Mouse (Mus musculus) heart, embryonic 11.5 days (tissue): ENCODE measurements around the gene Kcnj8. TPM values are rescaled to one million over a fixed set of nuclear protein-coding genes. Genes with fewer than 3 reads are reported as not detected.

Experiments used
- ATAC-seq: fragments of 200-750 bp; cut with Nextera tagmentation; replicated peaks from 2 replicates; pipeline ENCODE4 v1.8.0; 2017; ENCODE audit warnings: moderate library complexity; ENCODE audit not compliant: insufficient number of reproducible peaks, low FRiP score, low TSS enrichment
- H3K27ac ChIP-seq: fragments of 300-500 bp; sonication (generic); 2 replicates; pipeline ENCODE4 v1.5.1; 2014; ENCODE audit warnings: mild to moderate bottlenecking, low read depth, low read length
- H3K27me3 ChIP-seq: fragments of 300-500 bp; sonication (generic); 2 replicates; pipeline ENCODE4 v1.6.1; 2014; ENCODE audit warnings: mild to moderate bottlenecking, low read length, mixed read lengths; ENCODE audit not compliant: control insufficient read depth, insufficient read depth
- H3K36me3 ChIP-seq: fragments of 300-500 bp; sonication (generic); 2 replicates; pipeline ENCODE4 v1.6.1; 2014; ENCODE audit warnings: mild to moderate bottlenecking, low read length, moderate library complexity, mixed read lengths; ENCODE audit not compliant: control insufficient read depth, insufficient read depth
- H3K4me1 ChIP-seq: fragments of 300-500 bp; sonication (generic); 2 replicates; pipeline ENCODE4 v1.6.1; 2014; ENCODE audit warnings: low read length; ENCODE audit not compliant: control insufficient read depth, insufficient read depth
- H3K4me2 ChIP-seq: fragments of 300-500 bp; sonication (generic); 2 replicates; pipeline ENCODE4 v1.6.1; 2014; ENCODE audit warnings: mild to moderate bottlenecking, moderate library complexity
- H3K4me3 ChIP-seq: fragments of 300-500 bp; sonication (generic); 2 replicates; pipeline ENCODE4 v1.5.1; 2014; ENCODE audit warnings: low read depth, low read length
- H3K9ac ChIP-seq: fragments of 300-500 bp; sonication (generic); 2 replicates; pipeline ENCODE4 v1.6.1; 2014; ENCODE audit warnings: mild to moderate bottlenecking, low read depth, low read length, moderate library complexity
- H3K9me3 ChIP-seq: fragments of 300-500 bp; sonication (generic); replicated peaks from 2 replicates; pipeline ENCODE4 v1.6.1; 2016; ENCODE audit warnings: low read length; ENCODE audit not compliant: control insufficient read depth
- WGBS: fragments of 180-500 bp; shearing (Covaris S2); extraction: QIAGEN DNeasy Blood & Tissue Kit; methylation state at CpG from one replicate; pipeline ENCODE4 v1.1.7; 2014; ENCODE audit not compliant: insufficient replicate concordance; 5-methylcytosine and 5-hydroxymethylcytosine counted together
- polyA plus RNA-seq: library from polyadenylated mRNA; unstranded; fragments of >200 nt; fragmentation: Nextera tagmentation; extraction: Ambion mirVana; gene quantifications from 2 replicates; pipeline ENCODE4 v1.2.1, GENCODE M21; 2014

Gene Kcnj8
- polyA plus RNA-seq = 2.2 and 3.0 TPM in 2 replicates

GRCm38 (mm10) chr6:142571055-142571618 lies at the start of gene Kcnj8:
Gene Kcnj8, minus strand, starts transcription at chr6:142571614.
- under 1% methylated on average over 34 of the region's 34 CpGs for WGBS
- Histone ChIP-seq H3K9ac (peak within 1 kb of the TSS; percentile 58; the same call in 1 of the 2 replicates), H3K9me3 (no peaks in the 10 kb centered on the region), H3K4me2 (peak within 1 kb of the TSS; percentile 92), H3K4me1 (peaks cover 20% of the 10 kb centered on the region), H3K4me3 (peak within 1 kb of the TSS; percentile 55), H3K36me3 (no peaks in the 10 kb centered on the region), H3K27ac (no peak within 1 kb of the TSS), H3K27me3 (peaks cover 33% of the 10 kb centered on the region)
- ATAC-seq = peak; percentile 71

- no peak for ATAC-seq
- WGBS = 28% methylated on average over 3 of the region's 3 CpGs
These were observed 45.2 kb upstream of the Kcnj8 start for GRCm38 (mm10) chr6:142616659-142617058.

GRCm38 (mm10) chr6:142614324-142614723 lies 42.9 kb upstream of the Kcnj8 start:
- no peak overlapping the region for H3K4me3 ChIP-seq

More at GRCm38 (mm10) chr6:142616659-142617058, 45.2 kb upstream of the Kcnj8 start:
- no peaks in the 10 kb centered on the region for H3K4me1 ChIP-seq
- H3K36me3 ChIP-seq = peaks cover 5% of the 10 kb centered on the region
- H3K4me3 ChIP-seq = no peak overlapping the region
- no peak overlapping the region for H3K9ac ChIP-seq
- no peaks in the 10 kb centered on the region for H3K27me3 ChIP-seq
- H3K9me3 ChIP-seq = no peaks in the 10 kb centered on the region
- H3K27ac ChIP-seq = no peak overlapping the region
- no peak overlapping the region for H3K4me2 ChIP-seq

GRCm38 (mm10) chr6:142612366-142612765 lies 41.0 kb upstream of the Kcnj8 start:
- WGBS = 73% methylated on average over 8 of the region's 8 CpGs
- H3K27ac ChIP-seq = no peak overlapping the region
- H3K9ac ChIP-seq = no peak overlapping the region
- H3K9me3 ChIP-seq = no peaks in the 10 kb centered on the region
- H3K4me2 ChIP-seq = no peak overlapping the region
- no peak overlapping the region for H3K4me3 ChIP-seq
- peaks cover 5% of the 10 kb centered on the region for H3K36me3 ChIP-seq
- H3K4me1 ChIP-seq = 0 out of 2 replicates have a peak, but pooled peaks cover 4% of the 10 kb centered on the region
- no peak for ATAC-seq
- H3K27me3 ChIP-seq = no peaks in the 10 kb centered on the region

More at GRCm38 (mm10) chr6:142614324-142614723, 42.9 kb upstream of the Kcnj8 start:
- Histone ChIP-seq H3K27me3 (no peaks in the 10 kb centered on the region), H3K36me3 (peaks cover 5% of the 10 kb centered on the region), H3K4me1 (no peaks in the 10 kb centered on the region), H3K9ac (no peak overlapping the region), H3K4me2 (no peak overlapping the region), H3K9me3 (no peaks in the 10 kb centered on the region), H3K27ac (no peak overlapping the region)
- 82% methylated on average over 10 of the region's 10 CpGs for WGBS
- no peak for ATAC-seq

- H3K4me1 ChIP-seq = 0 out of 2 replicates have a peak, but pooled peaks cover 8% of the 10 kb centered on the region
- no peak overlapping the region for H3K27ac ChIP-seq
- H3K4me3 ChIP-seq = no peak overlapping the region
- H3K9ac ChIP-seq = no peak overlapping the region
- 49% methylated on average over 9 of the region's 9 CpGs for WGBS
- no peak for ATAC-seq
- no peak overlapping the region for H3K4me2 ChIP-seq
- H3K27me3 ChIP-seq = no peaks in the 10 kb centered on the region
- H3K36me3 ChIP-seq = peaks cover 5% of the 10 kb centered on the region
- H3K9me3 ChIP-seq = no peaks in the 10 kb centered on the region
These were observed 38.3 kb upstream of the Kcnj8 start for GRCm38 (mm10) chr6:142609401-142610373.

GRCm38 (mm10) chr6:142607080-142607479 lies 35.7 kb upstream of the Kcnj8 start:
- H3K4me2 ChIP-seq = no peak overlapping the region
- H3K27ac ChIP-seq = no peak overlapping the region; the same call in none of the 2 replicates
- WGBS = 39% methylated on average over 7 of the region's 7 CpGs
- no peak overlapping the region for H3K9ac ChIP-seq
- no peak for ATAC-seq
- no peaks in the 10 kb centered on the region for H3K9me3 ChIP-seq
- H3K4me3 ChIP-seq = no peak overlapping the region
- H3K4me1 ChIP-seq = 0 out of 2 replicates have a peak, but pooled peaks cover 8% of the 10 kb centered on the region
- H3K27me3 ChIP-seq = no peaks in the 10 kb centered on the region
- no peaks in the 10 kb centered on the region for H3K36me3 ChIP-seq

GRCm38 (mm10) chr6:142602772-142603171 lies 31.4 kb upstream of the Kcnj8 start:
- no peak overlapping the region for H3K9ac ChIP-seq
- no peak for ATAC-seq
- 0 out of 2 replicates have a peak, but pooled peaks cover 8% of the 10 kb centered on the region for H3K4me1 ChIP-seq
- 65% methylated on average over 6 of the region's 6 CpGs for WGBS
- H3K27ac ChIP-seq = no peak overlapping the region
- no peak overlapping the region for H3K4me2 ChIP-seq
- H3K27me3 ChIP-seq = no peaks in the 10 kb centered on the region
- H3K4me3 ChIP-seq = no peak overlapping the region
- no peaks in the 10 kb centered on the region for H3K9me3 ChIP-seq
- H3K36me3 ChIP-seq = 0 out of 2 replicates have a peak, but pooled peaks cover 2% of the 10 kb centered on the region

GRCm38 (mm10) chr6:142578831-142579230 lies 7.4 kb upstream of the Kcnj8 start:
- no peaks in the 10 kb centered on the region for H3K9me3 ChIP-seq
- no peak overlapping the region for H3K4me2 ChIP-seq
- no peaks in the 10 kb centered on the region for H3K4me1 ChIP-seq
- no peak for ATAC-seq
- WGBS = 58% methylated on average over 4 of the region's 4 CpGs
- no peaks in the 10 kb centered on the region for H3K27me3 ChIP-seq
- no peaks in the 10 kb centered on the region for H3K36me3 ChIP-seq
- no peak overlapping the region for H3K9ac ChIP-seq
- no peak overlapping the region for H3K27ac ChIP-seq
- H3K4me3 ChIP-seq = no peak overlapping the region
